Mouse (Mus musculus) forebrain, embryonic 10.5 days (tissue): ENCODE results near the gene Strbp. TPM values are rescaled to one million over a fixed set of nuclear protein-coding genes. Genes with fewer than 3 reads are reported as not detected.
A peak's percentile ranks its signal among the peaks of the same experiment; 100 is the strongest.
"Not testable (repeated sequence)": the region's sequence is repeated elsewhere in the genome, so short reads cannot be mapped to it uniquely, and the experiment has no call there.

Experiments
- DNase-seq: peaks from one replicate; pipeline ENCODE4 v3.0.0-alpha.2; 2017; ENCODE audit warnings: low spot score; ENCODE audit errors: extremely low spot score
- H3K27ac ChIP-seq: fragments of 300-500 bp; sonication (generic); 2 replicates; pipeline ENCODE4 v1.5.1; 2016; ENCODE audit warnings: mild to moderate bottlenecking
- H3K27me3 ChIP-seq: fragments of 300-500 bp; sonication (generic); 2 replicates; pipeline ENCODE4 v1.6.1; 2016; ENCODE audit warnings: mild to moderate bottlenecking; ENCODE audit not compliant: poor library complexity, severe bottlenecking
- H3K36me3 ChIP-seq: fragments of 300-500 bp; sonication (generic); replicated peaks from 2 replicates; pipeline ENCODE4 v1.6.1; 2016; ENCODE audit warnings: mild to moderate bottlenecking, moderate library complexity
- H3K4me1 ChIP-seq: fragments of 300-500 bp; sonication (generic); 2 replicates; pipeline ENCODE4 v1.6.1; 2016
- H3K4me3 ChIP-seq: fragments of 300-500 bp; sonication (generic); 2 replicates; pipeline ENCODE4 v1.5.1; 2016; ENCODE audit warnings: mild to moderate bottlenecking, moderate library complexity
- H3K9me3 ChIP-seq: fragments of 300-500 bp; sonication (generic); 2 replicates; pipeline ENCODE4 v1.6.1; 2016; ENCODE audit warnings: mild to moderate bottlenecking, moderate library complexity
- WGBS: fragments of 180-500 bp; shearing (Covaris S2); methylation state at CpG from one replicate; pipeline ENCODE4 v1.1.7; 2016; 5-methylcytosine and 5-hydroxymethylcytosine counted together
- polyA plus RNA-seq: library from polyadenylated mRNA; unstranded; fragments of >200 nt; fragmentation: Nextera tagmentation; extraction: Ambion mirVana; gene quantifications from 2 replicates; pipeline ENCODE4 v1.2.1, GENCODE M21; 2016

The Strbp gene
- polyA plus RNA-seq, 1 experiment from 2014 or later, result 68.8 TPM

GRCm38 (mm10) chr2:37549346-37550012 lies 154.2 kb downstream of the Strbp start:
- H3K36me3 ChIP-seq, result peaks cover 95% of the 10 kb centered on the region
- 90% methylated on average over 1 of the region's 1 CpGs for WGBS

DNA sequence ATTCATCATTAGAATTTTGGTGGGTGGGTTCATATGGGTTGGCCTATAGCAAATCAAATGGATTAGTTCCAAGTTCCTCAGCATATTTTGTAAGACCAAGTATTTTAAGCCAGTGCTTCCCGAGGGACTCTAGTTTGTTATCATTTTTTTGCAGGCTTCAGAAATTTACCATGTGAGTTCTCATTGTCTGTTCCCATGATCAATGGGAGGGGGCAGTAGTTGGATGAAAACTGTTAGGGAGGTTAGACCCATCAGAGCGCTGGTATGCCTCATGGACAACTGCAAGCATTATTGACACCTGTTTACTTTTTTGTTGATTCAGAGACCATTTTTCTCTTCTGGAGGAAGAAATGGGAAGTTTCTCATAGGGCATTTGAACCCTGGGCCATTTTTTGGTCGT lies 172.0 kb downstream of the Strbp start:
- 85% methylated on average over 3 of the region's 3 CpGs for WGBS
- no peak overlapping the region for H3K4me3 ChIP-seq
- H3K27me3 ChIP-seq, result no peaks in the 10 kb centered on the region
- no peaks in the 10 kb centered on the region for H3K9me3 ChIP-seq
- H3K36me3 ChIP-seq, result peaks cover 34% of the 10 kb centered on the region
- H3K4me1 ChIP-seq, result no peaks in the 10 kb centered on the region
- DNase-seq, result no peak
- H3K27ac ChIP-seq, result no peak overlapping the region

More at GRCm38 (mm10) chr2:37549346-37550012, 154.2 kb downstream of the Strbp start:
- Histone ChIP-seq H3K9me3 (peaks cover 2% of the 10 kb centered on the region; the same call in 1 of the 2 replicates), H3K4me1 (no peaks in the 10 kb centered on the region), H3K4me3 (no peak overlapping the region), H3K27me3 (no peaks in the 10 kb centered on the region), H3K27ac (no peak overlapping the region)
- DNase-seq, result no peak

DNA sequence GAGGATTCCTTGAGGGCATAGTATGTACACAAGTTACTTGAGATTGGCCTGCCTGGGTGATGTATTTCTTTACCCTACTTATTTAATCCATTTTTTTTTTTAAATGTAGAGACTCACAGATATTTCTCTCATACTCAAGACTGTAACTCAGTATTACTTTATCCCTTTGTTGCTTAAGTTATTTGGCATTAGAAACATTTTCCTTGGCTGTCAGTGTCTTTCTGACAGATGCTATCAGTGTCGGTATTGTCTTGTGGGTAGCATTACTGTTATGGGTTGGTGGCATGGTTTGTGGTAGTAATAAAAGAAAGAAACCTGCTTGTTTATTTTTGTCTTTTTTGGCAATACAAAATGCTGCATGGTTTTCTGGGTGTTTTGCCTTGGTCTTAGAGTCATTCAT lies 172.9 kb downstream of the Strbp start:
- no peak overlapping the region for H3K27ac ChIP-seq
- 91% methylated on average over 1 of the region's 1 CpGs for WGBS
- H3K9me3 ChIP-seq, result no peaks in the 10 kb centered on the region
- H3K4me3 ChIP-seq, result no peak overlapping the region
- H3K27me3 ChIP-seq, result no peaks in the 10 kb centered on the region
- DNase-seq, result no peak
- H3K4me1 ChIP-seq, result no peaks in the 10 kb centered on the region
- H3K36me3 ChIP-seq, result peaks cover 30% of the 10 kb centered on the region

DNA sequence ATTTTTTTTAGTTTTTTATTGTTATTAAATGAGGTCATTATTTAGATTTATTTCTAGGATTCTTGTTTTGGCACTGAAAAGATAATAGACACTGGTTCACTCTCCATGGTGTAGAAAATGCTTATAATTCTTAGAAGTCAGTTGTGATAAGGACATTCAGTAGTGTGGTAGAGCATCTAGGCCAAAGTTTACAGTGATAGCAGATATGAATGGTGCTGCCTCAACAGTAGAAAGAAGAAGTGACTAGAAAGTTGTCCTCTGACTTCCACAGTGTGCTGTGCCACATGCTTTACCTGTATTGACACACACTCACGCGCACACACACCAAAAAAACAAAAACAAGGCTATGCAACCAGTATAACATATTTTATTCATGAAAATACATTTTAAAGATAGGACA lies 174.3 kb downstream of the Strbp start:
- Histone ChIP-seq H3K36me3 (peaks cover 17% of the 10 kb centered on the region), H3K27me3 (no peaks in the 10 kb centered on the region), H3K9me3 (no peaks in the 10 kb centered on the region), H3K4me3 (no peak overlapping the region), H3K27ac (no peak overlapping the region), H3K4me1 (no peaks in the 10 kb centered on the region)
- no peak for DNase-seq
- 95% methylated on average over 2 of the region's 2 CpGs for WGBS

DNA sequence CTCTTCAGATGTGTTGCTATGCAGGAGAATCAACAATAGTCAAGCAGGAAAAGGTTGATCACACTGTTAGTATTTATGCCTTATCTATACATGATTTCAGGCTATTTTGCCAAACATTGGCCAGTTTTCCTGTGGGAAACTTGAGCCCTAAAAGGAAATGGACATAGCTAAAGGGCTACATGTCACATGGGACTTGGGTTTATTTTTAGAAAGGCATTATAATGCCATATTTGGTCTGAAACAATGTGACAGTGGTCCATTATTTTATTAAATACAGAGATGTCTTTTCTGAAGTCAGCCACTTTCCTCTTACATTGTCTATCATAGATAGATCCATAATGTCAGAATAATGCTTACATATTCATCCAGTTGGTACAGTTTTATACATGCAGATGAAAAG lies 176.1 kb downstream of the Strbp start:
- H3K4me3 ChIP-seq, result no peak overlapping the region
- H3K27ac ChIP-seq, result no peak overlapping the region
- no peaks in the 10 kb centered on the region for H3K27me3 ChIP-seq
- no peaks in the 10 kb centered on the region for H3K4me1 ChIP-seq
- no peaks in the 10 kb centered on the region for H3K36me3 ChIP-seq
- no peak for DNase-seq
- H3K9me3 ChIP-seq, result no peaks in the 10 kb centered on the region

GRCm38 (mm10) chr2:37519286-37519640 lies 184.4 kb downstream of the Strbp start:
- 90% methylated on average over 1 of the region's 1 CpGs for WGBS
- Histone ChIP-seq H3K36me3 (peaks cover 18% of the 10 kb centered on the region), H3K4me3 (no peak overlapping the region), H3K27ac (no peak overlapping the region), H3K4me1 (peaks cover 16% of the 10 kb centered on the region), H3K27me3 (no peaks in the 10 kb centered on the region), H3K9me3 (no peaks in the 10 kb centered on the region)
- no peak for DNase-seq

GRCm38 (mm10) chr2:37518561-37519285 lies 184.9 kb downstream of the Strbp start:
- no peak overlapping the region for H3K27ac ChIP-seq
- no peaks in the 10 kb centered on the region for H3K27me3 ChIP-seq
- no peak for DNase-seq
- H3K9me3 ChIP-seq, result no peaks in the 10 kb centered on the region
- H3K4me3 ChIP-seq, result no peak overlapping the region
- 92% methylated on average over 4 of the region's 4 CpGs for WGBS
- H3K36me3 ChIP-seq, result peaks cover 18% of the 10 kb centered on the region
- H3K4me1 ChIP-seq, result peaks cover 16% of the 10 kb centered on the region

DNA sequence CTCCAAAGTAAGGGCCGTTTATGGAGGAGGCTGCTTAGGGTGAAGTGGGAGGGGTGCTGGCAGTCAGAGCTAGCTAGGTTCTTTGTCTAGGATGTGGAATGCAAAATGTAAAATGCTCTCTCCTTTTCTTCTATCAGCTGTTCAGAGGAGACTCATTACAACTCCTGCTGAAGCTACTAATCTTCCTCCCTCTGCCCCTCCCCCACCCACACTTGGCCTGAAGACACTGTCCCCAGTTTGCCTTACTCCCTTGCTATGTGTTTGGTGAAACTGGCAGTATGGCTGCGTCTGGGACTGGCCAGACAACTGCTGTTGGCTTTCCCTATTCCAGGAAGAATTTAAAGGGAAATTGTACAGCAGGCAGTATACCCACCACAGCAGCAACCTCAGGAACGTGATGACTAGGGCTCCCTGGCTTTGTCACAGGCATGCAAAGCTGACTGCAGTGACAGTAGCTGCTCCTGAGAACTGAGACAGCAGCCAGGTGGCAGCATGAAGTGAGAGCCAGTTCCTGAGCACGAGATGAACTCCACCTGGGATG lies 186.7 kb downstream of the Strbp start:
- Histone ChIP-seq H3K4me3 (peak overlapping the region; percentile 28; the same call in 1 of the 2 replicates), H3K27ac (peak overlapping the region; percentile 6; the same call in 1 of the 2 replicates), H3K9me3 (no peaks in the 10 kb centered on the region), H3K36me3 (peaks cover 34% of the 10 kb centered on the region), H3K4me1 (peaks cover 16% of the 10 kb centered on the region), H3K27me3 (no peaks in the 10 kb centered on the region)
- WGBS, result 51% methylated on average over 4 of the region's 4 CpGs
- DNase-seq, result no peak

GRCm38 (mm10) chr2:37516030-37516710 lies 187.5 kb downstream of the Strbp start, which contains the start of gene Gpr21:
TSS of gene Gpr21 (plus strand) at chr2:37516332.
- Histone ChIP-seq H3K36me3 (peaks cover 40% of the 10 kb centered on the region), H3K4me3 (peak within 1 kb of the TSS; percentile 28; the same call in 1 of the 2 replicates), H3K4me1 (peaks cover 16% of the 10 kb centered on the region), H3K9me3 (no peaks in the 10 kb centered on the region), H3K27ac (peak within 1 kb of the TSS; percentile 60; the same call in 1 of the 2 replicates), H3K27me3 (no peaks in the 10 kb centered on the region)
- peak; percentile 17 for DNase-seq
- 33% methylated on average over 11 of the region's 11 CpGs for WGBS

GRCm38 (mm10) chr2:37511134-37511901 lies 192.3 kb downstream of the Strbp start:
- H3K27me3 ChIP-seq, result no peaks in the 10 kb centered on the region
- H3K9me3 ChIP-seq, result no peaks in the 10 kb centered on the region
- peaks cover 7% of the 10 kb centered on the region for H3K4me1 ChIP-seq
- no peak for DNase-seq
- WGBS, result 98% methylated on average over 4 of the region's 4 CpGs
- peaks cover 50% of the 10 kb centered on the region for H3K36me3 ChIP-seq
- H3K4me3 ChIP-seq, result no peak overlapping the region
- no peak overlapping the region for H3K27ac ChIP-seq

DNA sequence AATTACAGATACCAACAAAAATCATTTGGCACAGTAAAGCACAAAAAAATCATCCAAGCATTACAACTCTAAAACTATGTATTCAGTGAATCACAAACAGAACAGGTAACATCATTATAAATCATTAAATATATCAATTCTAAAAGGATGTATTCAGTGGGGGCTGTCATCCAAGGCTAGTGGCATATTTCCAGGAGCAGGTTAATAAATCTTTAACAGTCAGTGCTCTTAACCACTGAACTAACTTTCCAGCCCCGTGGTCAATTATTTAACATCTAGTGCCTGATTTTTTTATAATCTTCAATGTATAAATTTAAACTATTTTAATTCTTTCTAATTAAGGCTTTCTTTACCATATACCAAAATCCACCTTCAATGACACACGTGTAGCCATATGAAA lies 197.8 kb downstream of the Strbp start:
- not testable (repeated sequence) for H3K4me3 ChIP-seq, H3K27me3 ChIP-seq, H3K4me1 ChIP-seq, H3K27ac ChIP-seq, DNase-seq, H3K9me3 ChIP-seq
- 94% methylated on average over 2 of the region's 2 CpGs for WGBS
- H3K36me3 ChIP-seq, result peaks cover 57% of the 10 kb centered on the region

GRCm38 (mm10) chr2:37497321-37497720 lies 206.3 kb downstream of the Strbp start:
- no peaks in the 10 kb centered on the region for H3K9me3 ChIP-seq
- no peaks in the 10 kb centered on the region for H3K4me1 ChIP-seq
- DNase-seq, result no peak
- peaks cover 86% of the 10 kb centered on the region for H3K36me3 ChIP-seq
- no peak overlapping the region for H3K27ac ChIP-seq
- no peaks in the 10 kb centered on the region for H3K27me3 ChIP-seq
- no peak overlapping the region for H3K4me3 ChIP-seq
- 94% methylated on average over 4 of the region's 4 CpGs for WGBS
